32 mouse cellular contexts compared by ENCODE assay signal in genomic region chr2:18654821-18655220, GRCm38 (mm10). TPM values are rescaled to one million over a fixed set of nuclear protein-coding genes. Genes with fewer than 3 reads are reported as not detected.
A peak's percentile ranks its signal among the peaks of the same experiment; 100 is the strongest.
DNase-seq lines count a peak whose midpoint lies in the region; ATAC-seq and TF ChIP-seq lines count a peak whose summit lies in the region.
"Had no signal": no experiment of that assay in that cellular context is flagged by ENCODE, and none has a peak within 500 bp of the region (broad histone marks: within the 10 kb centered on the region; RNA-seq: fewer than 3 reads in every experiment).

No protein-coding gene starts in this region.

- no peak for ATAC-seq in kidney, embryonic 16.5 days (ENCODE audit: low FRiP score, low TSS enrichment)
- no peak for ATAC-seq in lung, embryonic 14.5 days (ENCODE audit: insufficient read depth)
- peak; percentile 93 for ATAC-seq in common myeloid progenitor, adult 5-6 weeks (replicated peaks; ENCODE audit: low read depth, poor library complexity, severe bottlenecking)
- ATAC-seq: forebrain, postnatal 0 days; inflammation-experienced regulatory T-cells, adult 6 months; midbrain, embryonic 16.5 days had no signal

- H3K9me3 ChIP-seq in kidney, embryonic 16.5 days (ENCODE audit: low read length): no peaks in the 10 kb centered on the region
- no peaks in the 10 kb centered on the region for H3K9me3 ChIP-seq in lung, embryonic 14.5 days (ENCODE audit: low read depth, low read length)
- H3K9me3 ChIP-seq: embryonic facial prominence, embryonic 13.5 days; heart, embryonic 13.5 days; hindbrain, embryonic 10.5 days; hindbrain, embryonic 15.5 days; limb, embryonic 10.5 days; limb, embryonic 15.5 days; liver, embryonic 13.5 days; lung, embryonic 15.5 days had no signal

- peak; percentile 6 for DNase-seq in kidney, adult 11 months
- peak; percentile 32 for DNase-seq in lung, embryonic 14.5 days
- DNase-seq in lung, postnatal 14 days: no peak
- DNase-seq in kidney, postnatal 14 days: peak; percentile 31
- DNase-seq in right cerebral cortex, postnatal 36 days (ENCODE audit: low spot score in 2 of 2): no peak
- DNase-seq in urinary bladder, postnatal 36 days (ENCODE audit: low spot score in 2 of 2): no peak
- DNase-seq: adrenal gland, postnatal 14 days; cerebellum, adult 11 months; cerebellum, adult 9-10 months; cerebellum, postnatal 36 days; forebrain, postnatal 0 days; heart, postnatal 10 days; layer of hippocampus, adult 9-11 months; liver, embryonic 13.5 days; right cerebral cortex, postnatal 25 days; spleen, adult 18-20 months; thymus, adult 18-20 months; thymus, postnatal 25 days had no signal

- H3K36me3 ChIP-seq in kidney, embryonic 16.5 days (ENCODE audit: insufficient read depth, low read length): no peaks in the 10 kb centered on the region
- no peaks in the 10 kb centered on the region for H3K36me3 ChIP-seq in lung, embryonic 14.5 days (ENCODE audit: insufficient read depth)
- H3K36me3 ChIP-seq: embryonic facial prominence, embryonic 13.5 days; heart, embryonic 13.5 days; hindbrain, embryonic 10.5 days; hindbrain, embryonic 15.5 days; limb, embryonic 10.5 days; limb, embryonic 15.5 days; liver, embryonic 13.5 days; lung, embryonic 15.5 days had no signal

- no peaks in the 10 kb centered on the region for H3K27me3 ChIP-seq in kidney, embryonic 16.5 days (ENCODE audit: insufficient read depth, low read length)
- H3K27me3 ChIP-seq in lung, embryonic 14.5 days (ENCODE audit: insufficient read depth, low read length): no peaks in the 10 kb centered on the region
- H3K27me3 ChIP-seq: embryonic facial prominence, embryonic 13.5 days; hindbrain, embryonic 15.5 days; limb, embryonic 15.5 days; liver, embryonic 13.5 days; lung, embryonic 15.5 days had no signal

- no peaks in the 10 kb centered on the region for H3K4me1 ChIP-seq in kidney, embryonic 16.5 days (ENCODE audit: insufficient read depth, low read length)
- no peaks in the 10 kb centered on the region for H3K4me1 ChIP-seq in lung, embryonic 14.5 days (ENCODE audit: insufficient read depth)
- H3K4me1 ChIP-seq: embryonic facial prominence, embryonic 13.5 days; hindbrain, embryonic 10.5 days; hindbrain, embryonic 15.5 days; limb, embryonic 10.5 days; limb, embryonic 15.5 days; liver, embryonic 13.5 days; lung, embryonic 15.5 days had no signal

- H3K4me2 ChIP-seq in kidney, embryonic 16.5 days (replicated peaks; ENCODE audit: low read depth, low read length): no peak overlapping the region
- no peak overlapping the region for H3K4me2 ChIP-seq in lung, embryonic 14.5 days
- H3K4me2 ChIP-seq: embryonic facial prominence, embryonic 13.5 days; heart, embryonic 13.5 days; hindbrain, embryonic 15.5 days; limb, embryonic 15.5 days; liver, embryonic 13.5 days; lung, embryonic 15.5 days; midbrain, embryonic 11.5 days had no signal

- no peak overlapping the region for H3K9ac ChIP-seq in kidney, embryonic 16.5 days (replicated peaks; ENCODE audit: low read length)
- H3K9ac ChIP-seq in lung, embryonic 14.5 days: no peak overlapping the region
- H3K9ac ChIP-seq: embryonic facial prominence, embryonic 13.5 days; forebrain, postnatal 0 days; heart, embryonic 13.5 days; hindbrain, embryonic 15.5 days; limb, embryonic 15.5 days; liver, embryonic 13.5 days; lung, embryonic 15.5 days had no signal

- no peak overlapping the region for H3K27ac ChIP-seq in kidney, embryonic 16.5 days (ENCODE audit: low read length)
- H3K27ac ChIP-seq in lung, embryonic 14.5 days (ENCODE audit: low read depth): no peak overlapping the region
- H3K27ac ChIP-seq: embryonic facial prominence, embryonic 13.5 days; heart, embryonic 13.5 days; hindbrain, embryonic 10.5 days; hindbrain, embryonic 15.5 days; limb, embryonic 10.5 days; limb, embryonic 15.5 days; liver, embryonic 13.5 days; lung, embryonic 15.5 days had no signal

- H3K4me3 ChIP-seq in kidney, embryonic 16.5 days (ENCODE audit: low read length): no peak overlapping the region
- H3K4me3 ChIP-seq in lung, embryonic 14.5 days (ENCODE audit: low read depth, low read length): no peak overlapping the region
- H3K4me3 ChIP-seq: embryonic facial prominence, embryonic 13.5 days; heart, embryonic 13.5 days; hindbrain, embryonic 10.5 days; hindbrain, embryonic 15.5 days; limb, embryonic 10.5 days; limb, embryonic 15.5 days; liver, embryonic 13.5 days; lung, embryonic 15.5 days had no signal

- TF ChIP-seq CTCF in lung, embryonic 14.5 days (IDR thresholded peaks at IDR 0.05; ENCODE audit: low read depth): no peak

- WGBS in kidney, embryonic 16.5 days: 65% methylated on average over 5 of the region's 5 CpGs
- WGBS in lung, embryonic 14.5 days: 41% methylated on average over 5 of the region's 5 CpGs

RNA-seq across cellular contexts. Expression of gene Commd3, which starts 17.4 kb away (rescaled TPM):
- 204 and 209 TPM in 2 replicates for polyA plus RNA-seq in kidney, embryonic 16.5 days (2015; fragmentation: Nextera tagmentation; extraction: Ambion mirVana)
- 194 and 200 TPM in 2 replicates for polyA plus RNA-seq in lung, embryonic 14.5 days (2014; fragmentation: Nextera tagmentation; extraction: Ambion mirVana)
- total RNA-seq in common myeloid progenitor, adult 5-6 weeks (2017): 204 and 213 TPM in 2 replicates

RNA-seq across cellular contexts. Expression of gene Bmi1, which starts 22.0 kb away (rescaled TPM):
- 28.8 and 30.9 TPM in 2 replicates for polyA plus RNA-seq in kidney, embryonic 16.5 days (2015; fragmentation: Nextera tagmentation; extraction: Ambion mirVana)
- 33.4 and 33.8 TPM in 2 replicates for polyA plus RNA-seq in lung, embryonic 14.5 days (2014; fragmentation: Nextera tagmentation; extraction: Ambion mirVana)
- total RNA-seq in common myeloid progenitor, adult 5-6 weeks (2017): 52.6 and 53.6 TPM in 2 replicates

RNA-seq across cellular contexts. Expression of gene Spag6, which starts 39.0 kb away (rescaled TPM):
- polyA plus RNA-seq in kidney, embryonic 16.5 days (2015; fragmentation: Nextera tagmentation; extraction: Ambion mirVana): not detected in 2 replicates
- polyA plus RNA-seq in lung, embryonic 14.5 days (2014; fragmentation: Nextera tagmentation; extraction: Ambion mirVana): 0.14 and 0.22 TPM in 2 replicates
- not detected in 2 replicates for total RNA-seq in common myeloid progenitor, adult 5-6 weeks (2017)
- total RNA-seq: forebrain, postnatal 0 days; megakaryocyte, adult 5-6 weeks; neutrophil, adult 5-6 weeks had no signal
- polyA plus RNA-seq: heart, embryonic 13.5 days; inflammation-experienced regulatory T-cells, adult 6 months; limb, embryonic 10.5 days; liver, embryonic 13.5 days had no signal

Comparison
In these comparisons a context has a peak if more than half of its experiments do, and no peak if none do; other contexts are left out.
1. DNase-seq: peak in kidney, adult 11 months (single experiment), lung, embryonic 14.5 days (single experiment) and kidney, postnatal 14 days (single experiment); none in lung, postnatal 14 days (single experiment), right cerebral cortex, postnatal 36 days (0 of 2) and urinary bladder, postnatal 36 days (0 of 2).